Mouse (Mus musculus) thymus, postnatal 4 days (tissue): ENCODE data around the gene Ankrd61.
A peak's percentile ranks its signal among the peaks of the same experiment; 100 is the strongest.

Experiments used
- DNase-seq: peaks from one replicate; pipeline ENCODE4 v3.0.0; 2021

Gene Ankrd61

DNA sequence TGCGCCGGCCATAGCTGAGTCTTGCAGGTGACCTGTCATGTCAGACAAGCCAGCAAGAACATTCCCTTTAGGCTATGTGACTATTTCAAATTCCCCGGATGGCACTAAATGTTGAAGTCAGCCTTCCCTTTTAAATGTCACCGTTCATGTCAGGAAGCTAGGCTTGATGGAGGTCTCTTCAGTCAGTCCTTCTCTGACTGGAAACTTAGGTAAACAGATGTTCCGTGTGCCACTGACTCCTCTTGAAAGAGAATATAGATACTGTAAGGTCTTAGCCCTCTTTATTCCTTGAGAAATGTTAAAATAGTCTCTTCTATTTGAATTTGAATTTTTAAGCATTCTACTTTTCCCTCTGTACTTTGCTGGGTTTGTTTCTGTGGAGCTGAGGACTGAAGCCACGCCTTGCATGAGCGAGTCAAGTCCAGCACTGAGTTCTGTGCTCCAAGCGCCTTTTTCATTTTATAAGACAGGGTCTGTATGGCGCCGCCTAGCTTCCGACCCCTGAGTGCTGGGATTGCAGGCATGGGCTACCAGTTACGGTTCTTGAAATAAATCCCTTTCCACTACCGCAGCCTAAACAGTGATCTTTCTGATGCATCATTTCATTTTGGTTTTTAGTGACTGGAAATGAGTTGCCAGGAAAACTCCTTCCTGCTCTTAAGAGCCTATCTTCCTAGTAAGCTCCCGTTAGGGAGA, at the start of gene Ankrd61:
Gene Ankrd61 (minus strand): TSS at position 51 of the 696 bp plus-strand sequence.
- no peak for DNase-seq

DNA sequence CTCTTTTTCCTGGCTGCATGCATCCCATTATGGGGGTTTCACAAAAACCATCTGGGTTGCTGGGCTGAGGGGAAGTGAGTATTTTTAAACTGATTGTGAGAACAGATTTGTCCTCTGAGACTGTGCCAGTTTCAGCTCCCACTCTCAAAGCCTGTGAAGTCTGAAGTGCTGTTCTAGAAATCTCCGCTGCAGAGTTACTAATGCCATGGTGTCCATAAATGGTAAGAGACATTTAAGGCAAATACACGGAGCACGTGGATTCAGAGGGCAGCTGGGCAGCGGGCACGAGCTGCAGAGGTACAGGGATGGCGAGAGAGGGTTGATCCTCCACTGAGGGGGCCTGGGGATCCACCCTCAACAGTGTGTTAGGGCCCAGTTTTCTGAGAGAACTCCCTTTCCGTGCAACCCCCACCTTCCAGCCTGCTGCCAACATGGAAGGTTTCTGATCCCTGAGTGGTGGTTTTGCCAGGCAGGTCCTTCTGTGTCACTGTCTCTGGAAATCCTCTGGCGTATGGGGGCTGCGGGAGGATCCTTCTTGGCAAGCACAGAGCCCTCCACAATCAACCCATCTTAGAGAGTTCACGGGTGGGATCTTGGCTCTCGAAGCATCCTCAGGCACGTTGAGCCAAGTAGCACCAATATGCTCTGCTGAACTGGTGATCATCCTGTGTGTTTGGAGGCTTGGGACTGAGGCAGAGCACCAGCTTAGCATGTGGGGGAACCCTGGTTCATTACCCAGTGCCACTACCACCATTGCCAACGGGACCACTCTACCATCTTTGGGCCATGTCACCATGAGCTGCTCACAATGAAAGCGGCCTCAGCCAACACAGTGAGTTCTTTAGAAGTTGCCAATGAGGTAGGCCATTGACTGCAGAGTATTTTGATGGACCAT, 46.0 kb upstream of the Ankrd61 start:
- no peak for DNase-seq

DNA sequence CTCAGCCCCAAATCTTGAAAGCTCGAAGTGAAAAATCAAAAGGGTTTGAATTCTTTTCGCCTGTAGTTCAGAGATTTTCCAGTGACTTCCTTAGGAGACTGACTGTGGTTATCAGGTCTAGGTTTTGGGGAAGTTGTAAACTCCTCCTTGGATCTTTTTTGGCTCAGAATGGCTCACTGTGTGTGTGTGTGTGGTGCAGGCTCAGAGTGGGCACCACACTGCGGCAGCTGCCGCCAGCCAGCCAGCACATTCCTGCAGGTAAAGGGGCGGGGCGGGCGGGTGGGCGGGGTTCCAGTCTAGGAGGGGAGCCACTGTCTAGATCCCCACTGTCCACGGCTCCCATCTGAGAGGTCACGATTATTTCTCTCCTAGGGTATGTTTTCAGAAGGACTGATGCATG, 44.1 kb upstream of the Ankrd61 start:
- DNase-seq = no peak

DNA sequence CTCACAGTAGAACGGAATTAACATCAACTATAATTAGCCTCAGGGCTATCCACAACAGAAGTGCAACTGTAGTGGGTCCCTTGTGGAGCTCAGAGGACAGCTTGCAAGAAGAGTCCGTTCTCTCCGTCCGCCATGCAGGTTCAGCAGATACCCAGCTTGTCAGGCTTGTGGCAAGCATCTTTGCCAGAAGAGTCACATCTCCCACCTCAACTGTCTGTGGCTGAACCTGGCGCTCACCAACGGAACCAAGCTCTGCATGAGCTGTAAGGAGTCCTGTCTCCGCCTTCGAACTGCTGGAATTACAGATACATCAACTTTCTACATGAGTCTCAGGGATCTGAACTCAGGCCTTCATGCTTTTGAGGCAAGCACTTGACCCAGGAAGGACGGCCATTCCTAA, 38.7 kb upstream of the Ankrd61 start:
- no peak for DNase-seq

DNA sequence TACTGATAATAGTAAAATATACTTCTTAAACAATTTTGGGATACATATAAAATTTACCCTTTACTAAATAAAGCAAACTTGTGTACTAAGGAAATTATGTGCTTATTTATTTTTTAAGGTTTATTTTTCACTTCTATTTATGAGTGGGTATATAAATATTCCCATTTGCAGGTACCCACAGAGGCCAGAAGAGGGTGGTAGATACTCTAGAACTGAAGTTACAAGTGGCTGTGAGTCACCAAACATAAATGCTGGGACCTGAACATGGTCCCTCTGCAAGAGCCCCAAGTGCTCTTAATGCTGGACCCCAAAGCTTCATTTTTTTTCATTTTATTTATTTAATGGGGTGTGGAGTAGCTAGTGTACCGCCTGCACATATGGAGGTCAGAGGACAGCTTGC, 36.4 kb upstream of the Ankrd61 start:
- DNase-seq = no peak

DNA sequence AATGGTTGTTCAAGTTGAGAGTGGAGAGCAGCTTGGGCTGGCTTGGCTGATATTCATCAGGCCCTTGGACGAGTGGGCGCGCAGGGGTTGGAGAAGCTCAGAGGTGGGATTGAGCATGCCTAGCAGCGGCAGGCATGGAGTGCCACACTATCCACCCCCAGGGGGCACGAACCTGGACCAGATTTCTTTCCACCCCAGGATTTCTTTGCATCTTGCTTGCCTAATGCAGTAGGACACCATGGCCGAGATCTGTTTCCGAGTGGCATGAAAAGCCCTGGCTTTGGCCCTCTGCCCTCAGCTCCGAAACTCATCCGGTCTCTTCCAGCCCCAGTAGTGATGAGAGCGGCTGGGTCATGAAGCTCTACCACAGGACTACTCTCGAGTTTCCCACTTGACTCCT, 35.9 kb upstream of the Ankrd61 start:
- DNase-seq = no peak

DNA sequence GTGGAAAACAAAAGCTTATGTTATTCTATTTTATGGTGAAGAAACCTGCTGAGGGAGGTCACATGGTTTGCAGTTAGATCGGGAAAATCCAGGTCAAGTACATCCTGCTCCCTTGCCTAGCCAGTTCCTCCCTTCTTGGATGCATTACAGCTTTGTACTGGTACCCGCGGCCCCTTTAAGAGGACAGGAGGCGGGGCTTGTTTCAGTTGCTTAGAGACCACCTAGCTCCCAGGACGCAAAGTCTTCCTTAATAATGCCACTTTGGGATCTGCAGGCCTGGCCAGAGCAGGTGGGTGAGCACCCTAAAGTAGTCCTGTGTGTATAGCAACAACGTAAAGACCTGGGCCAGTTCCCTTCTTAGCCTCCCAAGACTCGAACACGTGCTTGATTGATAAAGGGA, 35.3 kb upstream of the Ankrd61 start, which contains the start of gene Rsph10b:
Gene Rsph10b (plus strand): TSS at position 205 of the 400 bp plus-strand sequence.
- no peak for DNase-seq

DNA sequence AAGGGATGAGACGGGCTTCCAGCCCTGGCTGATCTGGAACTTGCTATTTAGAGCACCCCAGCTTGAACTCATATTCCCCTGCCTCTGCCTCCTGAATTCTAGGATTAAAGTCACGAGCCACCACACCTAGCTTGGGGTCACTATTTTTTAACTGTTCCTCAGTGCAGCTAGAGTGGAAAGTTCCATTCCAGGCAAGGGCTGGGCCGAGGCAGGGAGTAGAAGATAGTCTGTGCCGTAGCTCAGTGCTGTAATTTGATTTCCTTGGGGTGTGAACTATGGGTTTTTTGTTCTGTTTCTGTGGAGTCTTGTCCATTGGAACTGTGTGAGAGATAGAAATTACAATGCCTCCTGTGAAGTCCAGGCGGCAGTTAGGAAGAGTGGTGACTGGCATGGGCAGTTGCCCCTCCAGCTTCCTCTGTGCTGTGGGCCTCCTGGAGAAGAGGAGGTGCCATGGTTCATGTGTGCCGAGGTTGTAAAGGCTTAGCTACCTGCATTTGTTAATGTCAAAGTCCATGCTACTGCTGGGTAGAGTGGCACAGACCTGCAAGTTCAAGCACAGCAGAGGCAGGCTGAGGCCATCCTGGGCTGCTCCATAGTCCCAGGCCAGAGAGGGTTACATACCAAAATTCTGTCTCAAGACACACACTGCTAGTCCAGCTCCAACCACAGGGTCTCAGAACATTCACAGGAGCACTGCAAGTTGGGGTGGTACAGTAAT, 34.5 kb upstream of the Ankrd61 start:
- no peak for DNase-seq

DNA sequence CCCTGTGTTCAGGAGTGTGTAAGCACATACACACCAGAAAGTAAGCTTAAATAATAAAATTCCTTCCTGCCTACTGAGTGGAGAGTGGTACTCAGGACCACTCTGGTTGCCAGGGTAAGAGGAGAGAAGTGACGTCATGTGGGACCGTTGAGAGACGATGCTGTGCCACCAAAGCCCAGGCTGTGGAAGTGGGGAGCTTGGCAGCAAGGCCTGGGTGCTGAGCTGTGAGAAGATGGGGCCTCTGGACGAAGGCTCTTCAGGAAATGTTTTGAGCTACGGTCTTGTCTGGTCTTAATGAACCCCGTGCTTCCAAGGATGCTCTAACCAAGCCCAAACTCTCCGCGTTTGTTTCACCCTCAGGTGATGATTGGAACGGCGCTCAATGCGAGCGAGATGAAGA, 33.2 kb upstream of the Ankrd61 start:
- no peak for DNase-seq

DNA sequence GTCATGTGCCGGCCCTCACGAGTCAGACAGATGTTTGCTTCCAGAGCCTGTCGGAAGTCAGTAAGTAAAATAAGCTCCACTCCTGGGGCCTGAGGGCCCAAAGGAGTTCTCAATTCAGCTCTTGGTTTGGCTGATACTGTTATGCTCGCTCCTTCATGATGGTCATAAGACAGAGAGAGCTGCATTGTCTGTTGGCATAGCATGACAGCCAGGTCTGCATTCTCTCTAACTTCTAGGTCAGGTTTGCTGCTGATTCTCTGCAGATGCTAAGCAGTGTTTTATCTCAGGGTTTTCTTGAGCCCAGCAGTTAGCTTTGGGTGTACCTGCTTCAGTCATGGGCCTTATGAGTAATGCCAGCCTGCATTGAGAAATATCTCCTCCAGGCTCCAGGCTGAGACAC, 31.8 kb upstream of the Ankrd61 start:
- no peak for DNase-seq

DNA sequence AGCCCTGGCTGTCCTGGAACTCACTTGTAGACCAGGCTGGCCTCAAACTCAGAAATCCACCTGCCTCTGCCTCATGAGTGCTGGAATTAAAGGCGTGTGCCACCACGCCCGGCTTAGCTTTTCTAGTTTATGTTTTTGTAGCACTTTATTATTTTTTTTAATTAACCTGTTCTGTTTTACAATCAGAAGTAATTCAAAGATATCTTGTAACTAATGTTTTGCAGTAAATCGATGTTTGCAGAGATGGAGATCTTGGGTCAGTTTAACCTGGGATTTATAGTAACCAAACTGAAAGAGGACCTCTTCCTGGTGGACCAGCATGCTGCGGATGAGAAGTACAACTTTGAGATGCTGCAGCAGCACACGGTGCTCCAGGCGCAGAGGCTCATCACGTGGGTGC, 30.4 kb upstream of the Ankrd61 start, which contains the start of gene Gm42421:
Gene Gm42421 (plus strand): TSS at position 301 of the 400 bp plus-strand sequence.
- no peak for DNase-seq

DNA sequence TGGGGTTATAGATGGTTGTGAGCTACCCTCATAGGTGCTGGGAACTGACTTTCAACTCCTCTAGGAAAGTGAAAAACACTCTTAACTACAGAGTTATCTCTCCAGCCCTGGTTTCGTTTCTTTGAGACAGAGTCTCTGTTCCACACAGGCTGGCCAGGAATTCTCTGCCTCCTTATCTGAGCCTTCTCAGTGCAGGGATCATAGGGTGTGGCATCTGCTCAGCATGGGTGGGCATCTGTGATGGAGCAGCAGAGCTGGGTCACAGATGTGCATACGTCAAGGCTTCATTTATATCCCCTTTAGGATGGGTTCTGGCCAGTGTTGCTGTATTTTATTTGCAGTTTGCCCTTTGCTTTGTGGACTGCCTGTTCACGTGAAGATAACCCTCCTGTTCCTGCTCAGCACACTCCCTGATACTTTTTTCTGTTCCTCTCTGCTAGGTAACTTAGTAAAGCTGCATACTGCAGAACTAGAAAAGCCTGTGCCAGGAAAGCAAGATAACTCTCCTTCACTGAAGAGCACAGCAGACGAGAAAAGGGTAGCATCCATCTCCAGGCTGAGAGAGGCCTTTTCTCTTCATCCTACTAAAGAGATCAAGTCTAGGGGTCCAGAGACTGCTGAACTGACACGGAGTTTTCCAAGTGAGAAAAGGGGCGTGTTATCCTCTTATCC, 27.4 kb upstream of the Ankrd61 start:
- DNase-seq = no peak

DNA sequence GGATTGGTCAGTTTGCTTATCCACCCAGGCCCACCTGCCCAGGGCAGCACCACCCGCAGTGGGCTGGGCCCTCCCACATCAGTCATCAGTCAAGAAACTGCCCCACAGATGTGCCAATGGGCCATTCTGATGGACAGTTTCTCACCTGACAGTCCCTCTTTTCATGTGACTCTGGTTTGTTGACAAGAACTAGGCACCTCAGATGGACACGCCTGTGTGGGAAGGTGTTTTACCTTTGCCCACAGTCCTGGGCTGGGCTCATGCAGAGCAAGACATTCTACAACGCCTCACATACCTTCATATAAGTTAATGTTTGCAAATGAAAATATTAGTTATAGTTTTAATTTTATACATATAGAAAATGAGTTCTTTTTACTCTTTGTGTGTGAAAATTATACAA, 20.6 kb upstream of the Ankrd61 start:
- no peak for DNase-seq

DNA sequence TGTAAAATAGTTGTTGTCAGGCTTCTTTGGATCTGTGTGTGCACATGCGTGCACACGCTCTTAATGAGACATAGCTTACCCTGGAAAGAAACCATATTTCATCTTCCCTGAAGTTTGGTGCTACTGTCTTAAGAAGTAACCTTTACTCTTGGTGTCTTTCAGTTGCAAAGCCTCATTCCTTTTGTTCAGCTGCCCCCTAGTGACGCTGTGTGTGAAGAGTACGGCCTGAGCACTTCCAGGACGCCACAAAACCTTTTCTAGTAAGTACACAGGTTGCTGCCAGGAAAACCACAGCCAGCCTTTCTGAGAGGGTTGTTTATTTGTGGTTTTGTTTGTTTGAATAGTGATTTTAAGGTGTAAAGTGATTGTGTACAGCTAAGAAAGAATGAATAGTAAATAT, 19.9 kb upstream of the Ankrd61 start:
- peak; percentile 76 for DNase-seq

DNA sequence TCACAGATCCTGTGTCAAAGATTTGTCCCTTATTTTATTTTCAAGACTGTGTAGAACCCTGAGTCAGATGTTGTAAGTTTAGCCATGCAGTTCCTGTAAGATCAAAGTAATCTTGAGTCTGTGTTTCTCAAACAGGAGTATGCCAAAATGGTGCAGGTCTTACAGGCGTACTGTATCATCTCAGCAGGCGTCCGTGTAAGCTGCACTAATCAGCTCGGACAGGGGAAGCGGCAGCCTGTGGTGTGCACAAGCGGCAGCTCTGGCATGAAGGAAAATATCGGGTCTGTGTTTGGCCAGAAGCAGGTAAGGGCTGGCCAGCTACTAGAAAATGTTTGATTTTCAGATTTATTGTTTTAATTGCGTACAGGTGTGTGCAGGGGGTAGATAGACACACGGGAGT, 18.7 kb upstream of the Ankrd61 start:
- DNase-seq = no peak

DNA sequence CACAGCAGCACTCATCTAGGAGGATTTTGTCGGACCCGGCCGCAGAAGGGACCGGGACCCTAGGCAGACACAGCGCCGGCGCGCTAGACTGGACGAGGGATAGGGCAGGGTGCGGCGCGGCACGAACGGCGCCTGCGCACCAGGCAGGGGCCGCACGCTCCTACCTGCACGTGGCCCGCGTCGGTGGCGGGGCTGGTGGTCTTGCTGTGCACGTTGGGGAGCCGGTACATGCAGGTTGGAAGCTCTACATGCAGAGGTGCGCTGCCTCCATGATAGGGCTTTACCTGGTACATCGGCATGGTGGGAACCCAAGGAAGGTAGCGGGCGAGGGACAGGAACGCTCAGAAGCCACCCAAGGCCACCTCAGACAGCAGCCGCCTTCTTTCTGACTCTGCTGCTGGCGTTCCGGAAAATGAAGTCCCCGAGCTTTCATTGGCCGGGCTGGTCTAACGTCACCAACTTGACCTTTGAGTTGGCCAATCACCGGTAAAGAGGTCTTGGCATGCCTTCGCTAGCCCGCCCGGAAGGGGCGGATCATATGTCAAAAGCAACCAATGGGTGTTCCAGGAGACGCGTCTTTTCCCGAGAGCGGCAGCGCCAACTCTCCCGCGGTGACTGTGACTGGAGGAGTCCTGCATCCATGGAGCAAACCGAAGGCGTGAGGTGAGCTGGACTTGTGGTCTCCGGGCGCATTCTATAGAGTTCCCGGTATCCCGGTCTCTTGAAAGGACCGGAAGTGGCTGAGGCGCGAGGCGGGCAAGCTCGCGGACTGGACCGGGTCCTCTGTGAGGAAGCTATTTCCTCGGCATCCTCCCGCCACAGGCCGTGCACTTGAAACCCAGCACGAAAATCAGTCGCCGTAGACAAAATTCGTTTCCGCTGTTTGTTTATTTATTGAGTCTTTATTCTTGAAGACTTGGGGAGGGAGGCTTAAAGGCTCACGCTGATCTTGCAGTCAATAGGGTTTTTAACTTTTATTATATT, 12.2 kb upstream of the Ankrd61 start, which contains the start of the genes Aimp2 and Pms2:
Gene Aimp2 (minus strand): TSS at position 431 of the 984 bp plus-strand sequence.
Gene Pms2 (plus strand): TSS at position 548 of the 984 bp plus-strand sequence.
- DNase-seq = peak; percentile 89

DNA sequence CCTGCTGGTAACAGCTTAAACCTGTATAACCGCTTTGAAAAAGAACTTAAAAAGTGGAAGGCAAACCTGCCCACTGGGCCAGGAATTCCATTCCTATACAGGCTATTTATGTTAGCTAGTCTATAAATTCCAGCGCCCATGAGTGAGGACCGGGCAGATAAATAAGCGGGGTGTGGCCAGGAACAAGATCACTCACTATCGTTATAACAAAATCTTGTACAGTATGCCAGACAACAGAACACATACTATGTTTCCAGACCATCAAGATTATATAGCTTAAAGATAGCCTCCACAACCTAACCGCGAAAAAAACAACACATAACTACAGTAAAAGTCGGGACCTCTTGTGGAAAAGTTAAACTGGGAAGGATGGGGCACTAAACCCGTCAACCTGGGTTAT, 11.4 kb upstream of the Ankrd61 start:
- no peak for DNase-seq

DNA sequence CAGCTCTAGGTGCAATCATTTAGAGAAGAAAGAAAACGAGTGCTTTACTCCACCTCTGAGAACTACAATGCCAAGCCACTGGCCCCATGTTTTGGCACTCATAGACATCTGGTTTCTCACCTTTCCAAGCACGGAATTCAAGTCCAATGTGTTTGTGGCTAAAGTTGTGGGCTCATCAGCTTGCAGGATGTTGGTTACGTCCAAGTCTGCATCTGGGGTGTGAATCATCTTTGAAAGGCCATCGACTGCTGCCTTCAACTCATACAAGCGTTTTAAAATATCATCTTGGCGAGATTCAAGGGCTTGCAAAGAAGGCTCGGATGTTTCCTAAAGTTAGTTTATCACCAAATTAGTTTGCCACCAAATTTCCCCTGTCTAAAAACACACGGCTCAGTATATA, 8.9 kb upstream of the Ankrd61 start:
- no peak for DNase-seq

DNA sequence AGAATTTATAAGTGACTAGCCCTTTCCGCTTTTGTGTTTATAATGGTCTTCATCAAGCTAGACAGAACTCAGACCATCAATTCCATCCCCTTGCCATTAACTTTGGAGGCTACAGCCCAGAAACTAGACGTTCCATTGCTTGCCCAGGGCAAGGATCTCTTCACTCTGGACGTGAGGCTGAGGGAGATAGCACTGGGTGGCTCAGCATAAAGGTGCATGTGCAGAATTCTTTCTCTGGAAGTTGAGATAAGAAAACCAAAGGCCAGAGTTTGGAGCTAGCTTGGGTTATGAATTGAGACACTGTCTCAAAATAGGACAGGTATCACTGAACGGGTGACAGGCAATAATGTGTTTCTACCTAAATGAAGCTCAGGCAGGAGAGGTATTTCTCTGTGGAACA, 6.3 kb upstream of the Ankrd61 start:
- DNase-seq = no peak

DNA sequence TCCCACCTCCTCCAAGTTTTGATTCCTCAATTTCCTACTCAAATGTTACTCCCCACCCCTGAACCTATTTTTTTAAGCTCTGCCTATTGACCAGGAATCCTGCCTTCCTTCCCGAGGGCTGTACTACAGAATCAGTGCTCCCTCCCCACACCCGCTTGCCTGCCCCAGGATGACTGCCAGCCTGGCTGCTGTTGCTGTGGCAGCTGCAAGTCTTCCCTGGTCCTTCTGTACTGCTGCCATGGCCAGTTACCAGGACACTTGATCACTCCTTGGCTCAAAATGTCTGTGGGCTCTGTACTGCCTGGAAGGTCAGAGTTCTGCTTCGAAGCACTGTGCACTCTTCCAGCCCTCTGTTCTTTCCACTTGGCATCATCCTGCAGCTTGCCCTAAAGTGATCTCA, 4.6 kb upstream of the Ankrd61 start:
- no peak for DNase-seq

DNA sequence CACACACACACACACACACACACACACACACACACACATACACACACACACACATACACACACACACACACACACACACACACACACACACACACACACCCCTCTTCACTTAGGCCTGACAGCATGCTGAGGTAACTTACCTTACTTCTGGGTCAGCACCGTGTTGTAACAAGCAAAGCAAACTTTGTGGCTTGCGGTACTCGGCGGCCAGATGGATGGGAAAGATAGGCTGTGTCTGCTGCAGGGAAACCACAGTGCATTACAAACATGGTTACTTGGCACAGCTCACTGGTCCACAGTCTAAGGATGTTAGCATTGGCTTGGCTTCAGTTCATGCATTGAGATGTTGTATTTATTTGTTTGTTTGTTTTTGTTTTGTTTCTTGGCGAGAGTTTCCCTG, 4.1 kb downstream of the Ankrd61 start:
- peak; percentile 16 for DNase-seq
